Mouse (Mus musculus) heart, adult 10 weeks (tissue): ENCODE measurements around the gene Arhgef40. TPM values are rescaled to one million over a fixed set of nuclear protein-coding genes. Genes with fewer than 3 reads are reported as not detected.

ENCODE experiments used
- polyA plus RNA-seq: library from polyadenylated mRNA; stranded (reverse); fragments of 350-450 nt; fragmentation: Illumina TruSeq; extraction: RNeasy Lipid Tissue Mini Kit (QIAGEN cat#74804); gene quantifications from one replicate; pipeline ENCODE4 v1.2.3, GENCODE M21; 2014; ENCODE audit warnings: low read depth, low replicate concordance

Arhgef40 gene
- polyA plus RNA-seq, result 40.6 TPM

GRCm38 (mm10) chr14:51984247-51985231 is at the start of gene Arhgef40:
TSS of gene Arhgef40 (plus strand) at chr14:51984719.

GRCm38 (mm10) chr14:52015445-52016100 is 31.1 kb downstream of the Arhgef40 start, which contains the start of gene Tmem253:
TSS of gene Tmem253 (plus strand) at chr14:52015658.

GRCm38 (mm10) chr14:52020486-52021137 is 36.1 kb downstream of the Arhgef40 start, which contains the start of gene Zfp219:
TSS of gene Zfp219 (minus strand) at chr14:52020733.

GRCm38 (mm10) chr14:52042359-52042758 is 57.8 kb downstream of the Arhgef40 start, which contains the start of gene Olfr221:
TSS of gene Olfr221 (minus strand) at chr14:52042459.

Other genes with a start within 250 kb of the Arhgef40 start
- not detected for gene Ang4, start 211.1 kb upstream of the Arhgef40 start, polyA plus RNA-seq
- gene AY358078, start 184.7 kb upstream of the Arhgef40 start, polyA plus RNA-seq, result not detected
- not detected for gene Ear6, start 131.0 kb upstream of the Arhgef40 start, polyA plus RNA-seq
- 23.9 TPM for gene Mettl17, start 99.9 kb upstream of the Arhgef40 start, polyA plus RNA-seq
- 1.2 TPM for gene Slc39a2, start 91.8 kb upstream of the Arhgef40 start, polyA plus RNA-seq
- 1,656 TPM for gene Ndrg2, start 70.6 kb upstream of the Arhgef40 start, polyA plus RNA-seq
- not detected for gene Tppp2, start 66.3 kb upstream of the Arhgef40 start, polyA plus RNA-seq
- gene Rnase13, start 61.9 kb upstream of the Arhgef40 start, polyA plus RNA-seq, result not detected
- 5.3 TPM for gene Tmem253, start 30.9 kb downstream of the Arhgef40 start, polyA plus RNA-seq
- gene Zfp219, start 36.0 kb downstream of the Arhgef40 start, polyA plus RNA-seq, result 29.1 TPM
- not detected for gene Olfr221, start 57.7 kb downstream of the Arhgef40 start, polyA plus RNA-seq
- 157 TPM for gene Hnrnpc, start 119.3 kb downstream of the Arhgef40 start, polyA plus RNA-seq
- 0.94 TPM for gene Rpgrip1, start 126.0 kb downstream of the Arhgef40 start, polyA plus RNA-seq
- 16.8 TPM for gene Supt16, start 212.7 kb downstream of the Arhgef40 start, polyA plus RNA-seq